Mouse (Mus musculus) induced T-regulatory cell, adult 2 months (primary cell): ENCODE measurements at regions not wholly inside any gene's neighbourhood (a gene's known extent, or its start where the extent isn't known, plus 50 kb on each side); places are given as distances from the start of the nearest gene placed in this dataset.
A peak's percentile ranks its signal among the peaks of the same experiment; 100 is the strongest.

Experiments used
- DNase-seq: peaks from one replicate; pipeline ENCODE4 v3.0.0-alpha.2; 2012; ENCODE audit warnings: low read depth

DNA sequence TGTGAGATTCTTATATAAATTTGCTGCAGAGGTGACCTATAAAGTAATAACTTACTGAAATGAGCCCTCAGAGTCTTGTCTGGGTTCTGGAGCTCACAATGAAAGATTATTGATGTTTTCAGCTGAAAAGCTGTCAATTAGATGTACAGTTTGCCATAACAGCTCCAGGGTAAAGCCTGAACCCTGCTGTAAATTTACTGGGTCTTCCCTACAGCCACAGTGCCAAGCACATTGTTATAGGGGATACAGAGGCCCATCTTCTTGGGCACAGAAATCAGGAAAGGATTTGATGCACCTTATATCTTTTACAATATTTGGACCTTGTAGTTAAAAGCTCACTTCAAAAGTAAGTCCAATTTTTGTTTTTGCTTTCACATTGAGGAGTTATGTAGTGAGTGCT lies 628.0 kb downstream of the Cdh9 start:
- no peak for DNase-seq

DNA sequence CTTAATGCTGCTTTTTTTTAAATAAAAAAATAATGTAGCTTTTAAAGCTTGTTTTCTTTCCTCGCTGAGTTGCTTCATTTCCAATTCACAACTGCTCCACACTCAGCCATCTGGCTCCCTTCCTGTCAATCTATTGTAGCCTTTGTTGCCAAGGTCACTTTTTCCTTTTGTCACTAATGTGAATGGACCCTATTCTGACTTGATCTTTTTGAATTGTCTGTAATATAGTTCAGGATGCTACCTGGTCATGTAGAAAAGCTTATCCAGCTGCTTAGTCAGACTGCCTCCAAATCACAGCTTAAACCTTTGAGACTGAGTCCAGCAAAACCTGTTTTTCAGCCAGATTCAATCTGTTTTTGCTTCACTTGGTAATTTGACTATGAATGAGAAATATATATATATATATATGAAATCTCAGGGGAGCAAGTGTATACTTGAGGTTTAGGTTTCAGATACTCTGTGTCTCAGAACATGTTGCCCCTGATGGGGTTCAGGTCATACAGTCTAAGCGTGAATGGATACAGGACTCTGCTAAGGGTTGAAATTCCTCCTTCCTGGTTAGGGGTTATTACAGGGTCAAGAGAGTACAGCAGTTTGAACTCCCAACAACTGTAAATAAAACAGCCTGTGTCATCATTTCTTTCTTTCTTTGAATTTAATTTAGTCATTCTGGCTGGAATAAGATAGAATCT lies 628.7 kb downstream of the Cdh9 start:
- no peak for DNase-seq

GRCm38 (mm10) chr15:17404701-17405100 lies 676.1 kb downstream of the Cdh9 start:
- no peak for DNase-seq

GRCm38 (mm10) chr15:17427747-17428146 lies 699.2 kb downstream of the Cdh9 start:
- DNase-seq = no peak

DNA sequence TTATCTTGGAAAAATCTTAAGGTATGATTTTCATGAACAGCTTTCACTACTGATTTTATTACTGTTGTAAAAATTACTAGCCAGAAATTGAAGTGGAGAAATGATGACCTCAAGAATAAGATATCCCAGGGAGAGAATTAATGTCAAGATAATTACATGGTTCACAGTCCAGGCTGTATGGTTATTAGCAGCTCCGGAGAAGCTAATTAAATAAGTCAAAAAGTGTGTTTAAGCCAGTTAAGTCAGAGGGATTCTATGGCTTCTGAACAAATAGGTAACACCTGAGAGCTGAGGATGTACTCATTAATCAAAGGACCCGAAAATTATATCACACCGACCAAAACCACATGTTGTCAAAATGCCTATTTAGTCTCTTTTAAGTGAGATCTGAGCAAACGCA lies 703.3 kb downstream of the Cdh9 start:
- no peak for DNase-seq

DNA sequence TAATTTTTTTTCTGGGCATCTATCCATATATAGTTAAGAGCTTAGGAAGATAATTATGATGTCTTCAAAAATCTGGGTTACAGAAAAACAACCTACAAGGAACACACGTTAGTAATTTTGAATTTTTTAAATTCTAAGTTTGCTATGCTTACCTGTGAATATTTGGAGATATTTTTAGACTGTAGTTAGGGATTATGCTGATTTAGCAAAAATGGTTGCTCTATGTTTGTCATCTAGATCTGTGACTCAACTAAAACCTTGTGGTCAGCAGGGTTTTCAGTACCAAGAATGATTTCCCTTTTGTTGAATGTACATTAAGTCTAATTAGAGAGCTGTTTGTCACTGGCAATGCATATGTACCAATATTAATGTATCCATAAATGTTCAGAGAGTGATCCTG lies 707.3 kb downstream of the Cdh9 start:
- no peak for DNase-seq

GRCm38 (mm10) chr15:17448218-17448617 lies 719.7 kb downstream of the Cdh9 start:
- no peak for DNase-seq

GRCm38 (mm10) chr15:17449736-17450135 lies 721.2 kb downstream of the Cdh9 start:
- peak; percentile 14 for DNase-seq

- DNase-seq = no peak
Measured at GRCm38 (mm10) chr15:17467077-17467476, 738.5 kb downstream of the Cdh9 start.

DNA sequence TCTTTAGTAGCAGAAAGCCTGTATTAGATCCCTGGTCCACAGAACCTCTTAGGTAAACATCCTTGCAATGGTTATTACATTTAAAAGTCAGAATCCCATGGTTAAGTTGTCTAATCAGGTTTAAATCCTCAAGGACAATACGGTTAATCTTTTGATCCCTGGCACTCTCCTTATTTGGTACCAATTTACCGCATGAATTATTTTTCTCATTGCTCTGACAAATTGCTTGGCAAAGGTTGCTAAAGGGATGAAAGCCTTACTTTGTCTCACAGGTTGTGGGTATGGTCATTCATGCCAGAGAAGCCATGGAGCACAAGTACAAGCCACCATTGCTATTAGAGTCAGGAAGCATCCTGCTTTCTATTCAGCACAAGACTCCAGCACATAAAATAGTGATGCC lies 765.0 kb downstream of the Cdh9 start:
- DNase-seq = no peak
